Mouse (Mus musculus): Measurements from ENCODE around the gene Ramp1.

GRCm38 (mm10) chr1:91248970-91249369, 69.3 kb downstream of the Ramp1 start:
- TF ChIP-seq CTCF (IDR thresholded peaks at IDR 0.05; ENCODE audit: low read depth) = no peak
- TF ChIP-seq EP300 (IDR thresholded peaks at IDR 0.05; ENCODE audit: low read depth) = no peak
